Mouse (Mus musculus) lung, adult 2 months (tissue): ENCODE results near the gene Adamts17. TPM values are rescaled to one million over a fixed set of nuclear protein-coding genes. Genes with fewer than 3 reads are reported as not detected.

Experiments
- DNase-seq: peaks from one replicate; pipeline ENCODE4 v3.0.0; 2022
- H3K4me1 ChIP-seq: fragments of 200-500 bp; 2 replicates; pipeline ENCODE4 v1.6.1; 2011; ENCODE audit warnings: low read length; ENCODE audit not compliant: control insufficient read depth, insufficient read depth
- H3K4me3 ChIP-seq: fragments of 200-500 bp; replicated peaks from 2 replicates; pipeline ENCODE3; 2011; ENCODE audit warnings: low read depth, mild to moderate bottlenecking, control low read depth, low read length; ENCODE audit errors: extremely low read depth
- CTCF ChIP-seq: fragments of 200-500 bp; IDR thresholded peaks from 2 replicates; pipeline ENCODE4 v1.5.1; 2011; ENCODE audit warnings: mild to moderate bottlenecking, low read length, control low read depth; ENCODE audit not compliant: insufficient read depth
- POLR2A ChIP-seq: fragments of 200-500 bp; IDR thresholded peaks from 2 replicates; pipeline ENCODE4 v1.6.1; 2011; ENCODE audit warnings: low read depth, mild to moderate bottlenecking, control low read depth, low read length, borderline replicate concordance; ENCODE audit errors: extremely low read depth
- WGBS: fragments of 180-500 bp; shearing (Covaris S2); methylation state at CpG from one replicate; pipeline ENCODE4 v1.1.7; 2018; 5-methylcytosine and 5-hydroxymethylcytosine counted together
- polyA plus RNA-seq: library from polyadenylated mRNA; depleted of rRNA; stranded (reverse); fragments of >200 nt; gene quantifications from 2 replicates; pipeline ENCODE4 v1.2.3, GENCODE M21; 2012; rRNA removed

The Adamts17 gene
- polyA plus RNA-seq, 1 experiment, result 7.2 TPM

DNA sequence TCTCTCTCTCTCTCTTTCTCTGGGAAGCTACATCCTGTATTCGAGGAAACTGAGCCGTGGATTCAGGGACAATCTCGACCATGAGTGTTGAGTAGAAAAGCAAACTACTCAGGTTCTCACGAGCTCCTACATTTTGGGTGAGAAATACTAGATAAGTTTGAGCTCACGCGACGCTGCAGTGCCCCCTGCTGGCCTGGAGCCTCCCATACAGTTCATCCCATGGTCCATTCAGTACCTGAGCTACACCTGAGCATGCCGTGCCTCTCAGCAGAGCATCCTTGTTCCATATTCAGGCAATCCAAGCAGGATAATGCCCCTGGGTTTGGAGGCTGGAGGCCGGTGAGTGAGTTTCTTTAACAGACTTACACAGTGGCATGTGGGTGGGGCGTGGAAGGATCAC lies 359.9 kb downstream of the Adamts17 start:
- TF ChIP-seq CTCF (peak; percentile 93), POLR2A (no peak)
- no peaks in the 10 kb centered on the region for H3K4me1 ChIP-seq
- WGBS, result 16% methylated on average over 10 of the region's 10 CpGs
- DNase-seq, result peak; percentile 55
- no peak overlapping the region for H3K4me3 ChIP-seq

Other genes with a start within 250 kb of the Adamts17 start
- gene Asb7, start 150.1 kb upstream of the Adamts17 start, polyA plus RNA-seq, result 3.0 and 4.1 TPM in 2 replicates
- gene Lins1, start 149.8 kb upstream of the Adamts17 start, polyA plus RNA-seq, result 5.5 and 7.3 TPM in 2 replicates
- 0.28 and 9.0 TPM in 2 replicates for gene Cers3, start 96.2 kb upstream of the Adamts17 start, polyA plus RNA-seq